Mouse (Mus musculus): Measurements from ENCODE around the gene Adprhl1.

DNA sequence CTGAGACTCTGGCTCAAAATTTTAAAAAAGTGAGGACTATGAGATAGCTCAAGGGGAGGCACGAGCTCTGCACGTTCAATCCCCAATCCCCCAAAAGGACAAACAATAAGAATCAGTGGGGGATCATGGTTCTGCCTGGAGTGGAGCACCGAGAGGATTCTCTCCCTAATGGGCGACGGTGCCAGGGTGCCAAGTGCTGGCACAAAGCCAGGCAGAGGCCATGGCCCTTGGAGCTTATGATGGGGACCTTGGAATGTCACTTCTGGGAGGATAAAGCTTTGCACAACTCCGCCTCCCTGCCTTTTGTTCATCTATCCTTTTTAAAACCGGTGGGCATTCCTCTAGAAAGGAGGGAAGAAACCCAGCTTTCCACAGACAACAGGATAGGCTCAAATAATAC lies 66.3 kb downstream of the Adprhl1 start:
- no peak for TF ChIP-seq CTCF (IDR thresholded peaks at IDR 0.05; ENCODE audit: low read depth)
- TF ChIP-seq EP300 (IDR thresholded peaks at IDR 0.05; ENCODE audit: low read depth), result no peak

All from liver, embryonic 14.5 days (tissue).